Mouse (Mus musculus) lung, embryonic 14.5 days (tissue): ENCODE data around the gene Klrg1. TPM values are rescaled to one million over a fixed set of nuclear protein-coding genes. Genes with fewer than 3 reads are reported as not detected.

Source experiments
- ATAC-seq: fragments of 200-750 bp; cut with Nextera tagmentation; 2 replicates; pipeline ENCODE4 v1.8.0; 2017; ENCODE audit warnings: mild to moderate bottlenecking, moderate TSS enrichment, moderate library complexity; ENCODE audit not compliant: insufficient read depth
- DNase-seq: peaks from one replicate; pipeline ENCODE4 v3.0.0-alpha.2; 2015
- H3K27ac ChIP-seq: fragments of 300-500 bp; sonication (generic); 2 replicates; pipeline ENCODE4 v1.5.1; 2014; ENCODE audit warnings: low read depth, mild to moderate bottlenecking, moderate library complexity
- H3K27me3 ChIP-seq: fragments of 300-500 bp; sonication (generic); 2 replicates; pipeline ENCODE4 v1.6.1; 2014; ENCODE audit warnings: low read length, control low read depth; ENCODE audit not compliant: insufficient read depth
- H3K36me3 ChIP-seq: fragments of 300-500 bp; sonication (generic); 2 replicates; pipeline ENCODE4 v1.6.1; 2014; ENCODE audit warnings: control low read depth; ENCODE audit not compliant: insufficient read depth
- H3K4me1 ChIP-seq: fragments of 300-500 bp; sonication (generic); 2 replicates; pipeline ENCODE4 v1.6.1; 2014; ENCODE audit warnings: antibody characterized with exemption, control low read depth; ENCODE audit not compliant: insufficient read depth
- H3K4me2 ChIP-seq: fragments of 300-500 bp; sonication (generic); 2 replicates; pipeline ENCODE4 v1.6.1; 2014; ENCODE audit warnings: mild to moderate bottlenecking
- H3K4me3 ChIP-seq: fragments of 300-500 bp; sonication (generic); 2 replicates; pipeline ENCODE4 v1.5.1; 2014; ENCODE audit warnings: low read depth, low read length
- H3K9ac ChIP-seq: fragments of 300-500 bp; sonication (generic); 2 replicates; pipeline ENCODE4 v1.6.1; 2014
- H3K9me3 ChIP-seq: fragments of 300-500 bp; sonication (generic); 2 replicates; pipeline ENCODE4 v1.6.1; 2016; ENCODE audit warnings: low read depth, low read length, control low read depth
- CTCF ChIP-seq: IDR thresholded peaks from 2 replicates; pipeline ENCODE4 v1.5.1; 2016; ENCODE audit warnings: antibody characterized with exemption, low read depth
- WGBS: fragments of 180-500 bp; shearing (Covaris S2); extraction: QIAGEN DNeasy Blood & Tissue Kit; methylation state at CpG from one replicate; pipeline ENCODE4 v1.1.7; 2014; 5-methylcytosine and 5-hydroxymethylcytosine counted together
- polyA plus RNA-seq: library from polyadenylated mRNA; unstranded; fragments of >200 nt; fragmentation: Nextera tagmentation; extraction: Ambion mirVana; gene quantifications from 2 replicates; pipeline ENCODE4 v1.2.1, GENCODE M21; 2014

The Klrg1 gene
- polyA plus RNA-seq, 1 experiment from 2014 or later = not detected

GRCm38 (mm10) chr6:122250033-122250432 is 32.6 kb downstream of the Klrg1 start:
- H3K4me2 ChIP-seq = no peak overlapping the region
- 55% methylated on average over 4 of the region's 4 CpGs for WGBS
- H3K4me1 ChIP-seq = no peaks in the 10 kb centered on the region
- H3K27me3 ChIP-seq = no peaks in the 10 kb centered on the region
- H3K27ac ChIP-seq = no peak overlapping the region
- TF ChIP-seq CTCF = no peak
- H3K36me3 ChIP-seq = no peaks in the 10 kb centered on the region
- no peak overlapping the region for H3K4me3 ChIP-seq
- no peak for DNase-seq
- ATAC-seq = no peak
- no peak overlapping the region for H3K9ac ChIP-seq
- H3K9me3 ChIP-seq = no peaks in the 10 kb centered on the region

Other genes starting within 250 kb of the Klrg1 start
- gene M6pr, start 25.8 kb upstream of the Klrg1 start, polyA plus RNA-seq = 115 and 120 TPM in 2 replicates
- 23.8 and 26.8 TPM in 2 replicates for gene Phc1, start 57.7 kb upstream of the Klrg1 start, polyA plus RNA-seq
- 15.9 and 21.6 TPM in 2 replicates for gene Rimklb, start 215.9 kb upstream of the Klrg1 start, polyA plus RNA-seq
- 4.5 and 5.5 TPM in 2 replicates for gene Mfap5, start 223.0 kb upstream of the Klrg1 start, polyA plus RNA-seq